Mouse (Mus musculus) thymus, postnatal 4 days (tissue): Measurements from ENCODE around the gene Taok3.
"Not testable (repeated sequence)": the region's sequence is repeated elsewhere in the genome, so short reads cannot be mapped to it uniquely, and the experiment has no call there.

Experiments
- DNase-seq: peaks from one replicate; pipeline ENCODE4 v3.0.0; 2021

Taok3 gene

DNA sequence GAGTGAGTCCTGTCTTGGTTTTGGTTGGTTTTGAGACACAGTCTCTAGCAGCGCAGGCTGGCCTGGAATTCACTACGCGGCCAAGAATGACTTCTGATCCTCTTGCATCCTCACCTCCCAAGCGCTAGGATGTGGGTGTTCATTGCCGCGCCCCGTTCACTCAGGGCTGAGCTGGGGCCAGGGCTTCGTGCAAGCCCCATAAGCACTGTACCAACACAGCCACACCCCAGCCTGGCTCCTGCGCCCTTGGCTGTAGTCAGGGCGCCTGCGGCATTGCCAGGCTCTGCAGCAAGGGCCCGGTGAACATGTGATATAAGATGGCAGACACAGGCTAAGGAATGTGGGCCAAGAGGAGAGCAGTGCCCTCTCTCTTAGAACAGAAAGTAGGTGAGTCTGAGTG lies 149.5 kb downstream of the Taok3 start:
- no peak for DNase-seq

DNA sequence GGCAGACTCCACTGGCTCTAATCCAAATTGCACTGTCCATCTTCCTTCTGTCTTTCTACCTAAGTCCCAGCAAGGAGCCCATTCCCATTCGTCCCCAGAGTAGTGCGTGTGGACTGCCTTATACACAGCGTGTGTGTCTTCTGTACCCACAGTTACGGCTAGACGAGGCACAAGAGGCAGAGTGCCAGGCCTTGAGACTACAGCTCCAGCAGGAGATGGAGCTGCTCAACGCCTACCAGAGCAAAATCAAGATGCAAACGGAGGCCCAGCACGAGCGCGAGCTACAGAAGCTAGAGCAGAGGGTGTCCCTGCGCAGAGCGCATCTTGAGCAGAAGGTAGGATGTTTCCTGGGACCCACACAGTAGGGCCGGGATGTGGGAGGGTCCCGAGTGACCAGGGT lies 152.0 kb downstream of the Taok3 start:
- DNase-seq: no peak

DNA sequence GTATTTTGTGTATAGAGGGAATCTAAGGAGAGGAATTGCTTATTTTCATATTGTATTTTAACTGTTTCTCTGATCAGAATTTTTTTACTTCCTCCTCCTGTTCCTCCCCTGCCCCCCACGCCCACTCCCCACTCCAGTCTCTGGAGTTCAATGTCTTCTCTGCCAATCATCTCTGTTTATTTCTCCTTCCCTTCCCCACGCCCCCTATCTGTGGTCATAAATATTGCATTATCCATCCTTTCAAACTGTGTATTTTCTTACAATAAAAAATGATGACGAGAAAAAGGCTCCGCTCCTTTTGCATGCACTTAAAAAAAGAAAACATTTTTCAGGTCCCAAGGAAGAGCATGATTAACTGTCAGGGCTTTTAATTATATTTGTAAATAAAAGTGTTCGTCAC lies 154.9 kb downstream of the Taok3 start:
- no peak for DNase-seq

DNA sequence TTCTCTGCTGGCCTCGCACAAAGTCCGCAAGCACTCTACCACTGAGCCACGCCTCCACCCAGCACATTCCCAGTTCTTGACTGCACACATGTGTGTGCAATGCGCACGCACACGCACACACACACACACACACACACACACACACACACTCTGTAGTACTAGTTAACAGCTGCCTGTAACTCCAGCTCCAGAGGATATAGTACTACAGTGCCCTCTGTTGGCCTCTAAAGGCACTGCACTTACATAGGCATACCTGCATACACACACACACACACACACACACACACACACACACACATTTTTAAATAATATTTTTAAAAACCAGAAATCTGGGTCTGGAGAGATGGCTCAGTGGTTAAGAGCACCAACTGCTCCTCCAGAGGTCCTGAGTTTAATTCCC lies 157.9 kb downstream of the Taok3 start:
- no peak for DNase-seq

DNA sequence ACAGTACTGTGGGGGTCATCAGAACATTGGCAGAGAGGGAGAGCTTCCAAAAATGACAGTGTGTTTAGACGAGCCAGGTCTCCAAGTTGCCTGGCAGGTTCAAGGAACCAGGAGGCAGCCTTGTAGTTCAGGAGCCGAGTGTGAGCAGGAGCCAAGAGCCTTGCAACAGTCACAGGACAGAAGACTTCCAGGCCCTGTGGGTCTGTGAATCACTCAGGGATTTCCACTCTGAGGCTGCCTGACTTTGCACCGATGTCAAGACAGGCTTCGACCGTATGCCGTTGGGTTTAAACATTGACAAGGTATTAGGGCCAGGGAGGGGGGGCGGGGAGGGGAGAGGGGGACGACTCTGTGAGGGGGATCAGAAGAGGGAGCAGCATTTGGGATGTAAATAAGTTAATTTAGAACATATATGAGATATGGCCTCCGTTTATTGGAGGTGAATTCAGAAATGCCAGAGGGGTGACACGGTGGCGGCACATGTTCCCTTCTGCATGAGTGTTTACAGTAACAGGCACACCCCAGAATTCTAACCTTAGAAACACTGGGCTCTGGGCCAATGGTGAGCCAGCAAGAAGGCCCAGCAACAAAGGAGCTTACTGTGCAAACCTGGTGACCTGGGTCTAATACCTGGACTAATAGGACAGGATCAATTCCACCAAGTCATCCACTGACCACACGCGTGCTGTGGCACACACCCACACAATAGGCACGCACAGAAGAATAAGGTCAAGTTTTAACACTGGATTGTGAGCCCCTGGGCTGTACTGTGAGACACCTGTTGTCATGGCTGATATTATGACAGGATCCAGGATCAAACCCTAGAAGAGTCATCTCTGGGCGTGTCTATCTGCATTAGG lies 159.1 kb downstream of the Taok3 start:
- DNase-seq: no peak

DNA sequence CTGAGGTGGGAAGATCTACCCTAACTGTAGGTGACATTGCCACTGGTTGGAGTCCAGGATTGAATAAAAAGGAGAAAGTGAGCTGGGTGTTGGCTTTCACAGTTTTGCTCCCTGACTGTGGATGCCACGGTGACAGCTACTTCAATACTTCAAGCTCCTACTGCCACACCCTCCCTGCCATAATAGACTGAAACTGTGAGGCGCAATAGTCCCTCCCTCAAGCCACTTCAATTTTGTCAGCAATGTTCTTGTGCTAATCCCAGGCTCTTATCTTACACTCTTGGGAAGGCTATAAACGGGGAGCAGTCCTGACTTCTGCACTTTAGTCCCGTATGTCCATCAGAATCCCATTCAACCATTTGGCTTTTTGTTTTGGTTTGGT lies 159.7 kb downstream of the Taok3 start:
- no peak for DNase-seq

DNA sequence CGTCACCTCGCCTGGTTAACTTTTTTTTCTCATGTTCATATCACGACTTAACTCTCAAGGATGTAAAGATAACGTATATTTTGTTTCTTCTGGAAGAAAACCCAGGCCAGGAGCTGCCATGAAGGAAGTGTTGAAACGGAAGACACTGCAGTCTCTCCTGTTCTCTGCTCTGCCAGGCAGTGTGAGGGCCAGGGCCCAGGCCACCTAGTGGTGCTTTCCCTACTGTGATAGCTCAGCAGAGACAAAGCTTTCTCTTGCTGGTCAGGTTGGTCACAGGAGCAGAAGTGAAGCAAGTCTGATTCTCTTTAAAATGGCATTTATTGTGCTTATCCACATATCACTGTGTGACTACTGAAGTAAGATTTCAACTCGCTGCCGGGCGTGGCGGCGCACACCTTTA lies 161.6 kb downstream of the Taok3 start:
- no peak for DNase-seq

DNA sequence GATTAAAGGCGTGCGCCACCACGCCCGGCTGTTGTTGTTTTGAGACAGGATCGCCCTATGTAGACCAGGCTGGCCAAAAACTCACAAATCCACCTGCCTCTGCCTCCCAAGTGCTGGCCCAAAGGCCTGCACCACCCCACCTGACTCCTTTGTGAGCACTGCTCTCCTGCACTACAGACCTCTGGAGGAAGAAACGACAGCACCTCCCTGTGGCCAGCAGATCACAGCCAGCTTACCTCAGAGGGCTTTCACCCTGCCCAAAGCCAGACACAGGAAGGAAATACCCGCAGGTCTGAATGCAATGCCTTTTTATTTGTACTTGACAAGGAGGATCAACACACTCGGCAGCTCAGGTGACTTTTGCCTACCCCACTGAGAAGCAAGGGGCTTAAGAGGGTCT lies 162.4 kb downstream of the Taok3 start:
- no peak for DNase-seq

DNA sequence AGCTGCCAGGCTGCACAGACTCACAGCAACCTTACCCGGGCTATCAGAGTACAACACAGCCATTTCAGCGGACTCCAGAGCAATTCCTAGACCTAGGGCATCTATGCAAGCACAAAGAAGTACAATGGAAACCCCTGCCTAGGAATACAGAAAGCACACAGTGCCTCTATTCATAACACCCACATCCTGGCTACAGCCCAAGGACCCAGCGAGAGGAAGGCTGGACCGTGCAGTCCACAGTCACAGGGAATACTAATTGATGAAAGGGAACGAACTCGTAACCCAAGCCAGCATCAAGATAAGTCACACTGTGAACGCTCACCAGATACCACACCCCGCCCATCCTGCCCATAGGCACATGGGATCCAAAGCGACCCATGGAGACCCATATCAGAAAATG lies 164.1 kb downstream of the Taok3 start:
- no peak for DNase-seq

DNA sequence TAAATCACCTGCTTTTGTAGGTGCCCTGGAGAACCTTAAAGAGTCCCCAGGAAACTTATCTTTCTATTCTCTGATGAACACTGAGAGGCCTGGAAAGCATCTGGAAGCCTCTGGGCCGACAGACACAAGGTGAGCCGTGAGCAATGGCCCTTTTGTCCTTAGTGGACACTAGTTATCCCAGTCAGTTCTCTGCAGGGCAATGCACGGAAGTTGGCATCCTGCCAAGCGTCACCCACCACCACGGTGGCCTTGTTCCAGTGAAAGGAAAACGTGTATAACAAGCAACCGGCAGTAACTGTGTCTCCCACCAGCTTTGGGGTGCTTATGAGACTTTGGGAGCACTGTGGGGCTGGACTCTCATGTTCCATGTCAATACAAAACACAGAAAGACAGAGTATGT lies 164.8 kb downstream of the Taok3 start:
- DNase-seq: no peak

DNA sequence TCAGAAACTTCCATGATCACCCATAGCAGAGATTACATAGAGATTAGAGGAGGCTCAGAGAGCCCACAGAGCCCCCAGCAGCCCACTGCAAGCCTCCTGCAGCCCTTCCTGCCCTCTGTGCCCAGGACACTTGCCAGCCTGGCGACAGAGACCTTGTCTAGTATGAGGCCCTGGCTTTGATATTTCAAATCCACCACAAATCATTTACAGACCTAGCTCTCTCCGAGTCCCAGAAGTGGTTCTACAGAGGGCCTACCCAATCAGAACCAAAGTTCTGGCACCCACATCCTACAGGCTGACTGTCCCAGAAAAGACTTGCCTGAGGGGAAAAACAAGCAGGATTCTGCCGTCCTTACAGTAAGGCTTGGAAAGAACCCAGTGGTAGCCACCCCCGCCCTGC lies 165.3 kb downstream of the Taok3 start:
- DNase-seq: no peak

DNA sequence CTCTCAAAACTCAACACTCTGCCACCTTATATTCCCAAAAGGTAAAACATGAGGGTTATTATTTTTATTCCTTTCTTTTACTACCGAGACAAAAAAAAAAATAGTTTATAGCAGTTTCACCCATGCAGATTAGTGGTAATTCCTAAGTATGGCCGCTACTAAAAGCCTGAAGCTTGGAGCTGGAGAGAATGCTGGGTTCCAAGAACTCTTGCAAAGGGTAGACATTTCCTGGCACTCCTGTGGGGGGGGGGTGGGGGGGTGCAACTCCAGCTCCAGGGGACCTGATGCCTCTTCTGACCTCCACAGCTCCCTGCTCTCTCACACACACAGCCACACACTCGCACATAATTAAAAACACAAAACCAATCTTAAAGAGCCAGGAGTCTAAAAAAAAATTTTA lies 166.4 kb downstream of the Taok3 start:
- no peak for DNase-seq

DNA sequence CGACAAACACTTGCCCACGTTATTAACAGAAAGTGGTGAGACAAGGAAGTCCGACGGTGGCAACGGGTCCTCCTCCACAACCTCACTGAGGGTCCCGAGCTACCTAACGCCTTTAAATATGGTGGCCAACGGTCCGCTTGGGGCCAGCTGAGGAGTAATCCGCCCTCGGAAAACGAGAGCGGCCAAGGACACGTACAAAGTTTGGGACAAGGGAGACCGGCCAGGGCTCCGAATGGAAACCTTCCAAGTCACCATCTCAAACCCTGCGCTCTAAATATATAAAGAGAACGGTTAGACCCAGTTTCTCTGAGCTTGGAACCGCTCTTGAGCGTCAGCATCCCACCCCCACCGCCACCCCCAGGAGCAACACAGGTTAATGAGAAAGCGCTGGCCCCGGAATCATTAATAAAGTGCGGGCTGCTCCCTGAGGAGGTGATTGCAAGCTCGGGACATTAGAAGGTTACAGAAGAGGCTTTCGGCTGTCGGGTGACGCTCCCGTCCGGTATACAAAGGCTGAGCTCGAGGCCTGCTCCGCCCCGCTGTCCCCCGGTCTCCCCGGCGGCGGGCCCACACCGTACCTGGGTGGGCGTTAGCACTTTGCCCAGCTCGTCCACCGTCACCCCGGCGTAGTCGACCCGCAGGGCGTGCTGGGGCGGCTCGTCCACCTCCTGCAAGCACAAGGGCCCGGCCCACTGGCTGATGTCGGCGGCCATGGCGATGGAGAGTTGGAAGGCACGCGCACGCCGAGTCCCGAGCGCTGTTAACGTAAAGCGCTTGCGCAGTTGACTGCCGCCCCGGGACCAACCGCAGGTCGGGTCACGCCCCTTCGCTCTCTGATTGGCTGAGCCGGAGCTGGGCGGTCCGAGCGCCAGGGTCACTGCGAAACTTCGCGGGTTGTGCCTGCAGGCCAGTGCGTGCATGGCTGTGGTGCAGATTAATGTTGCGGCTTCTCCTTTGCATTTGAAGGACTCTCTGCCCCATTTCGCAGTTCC lies 167.2 kb downstream of the Taok3 start, which contains the start of gene Pebp1:
TSS of gene Pebp1 (minus strand) at position 795 of the 992 bp plus-strand sequence.
- peak; percentile 96 for DNase-seq

DNA sequence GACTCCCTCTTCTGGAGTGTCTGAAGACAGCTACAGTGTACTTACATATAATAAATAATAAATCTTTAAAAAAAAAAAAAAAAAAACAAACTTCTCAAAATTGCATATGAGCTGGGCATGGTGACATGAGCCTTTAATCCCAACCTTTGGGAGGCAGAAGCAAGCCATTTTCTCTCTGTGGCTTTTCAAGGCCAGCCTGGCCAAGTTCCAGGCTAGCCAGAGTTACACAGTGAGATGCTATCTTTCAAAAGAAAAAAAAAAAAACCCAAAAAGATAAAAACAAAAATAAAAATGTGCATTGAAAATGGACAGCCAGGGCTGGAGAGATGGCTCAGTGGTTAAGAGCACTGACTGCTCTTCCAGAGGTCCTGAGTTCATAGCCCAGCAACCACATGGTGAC lies 169.7 kb downstream of the Taok3 start:
- no peak for DNase-seq

DNA sequence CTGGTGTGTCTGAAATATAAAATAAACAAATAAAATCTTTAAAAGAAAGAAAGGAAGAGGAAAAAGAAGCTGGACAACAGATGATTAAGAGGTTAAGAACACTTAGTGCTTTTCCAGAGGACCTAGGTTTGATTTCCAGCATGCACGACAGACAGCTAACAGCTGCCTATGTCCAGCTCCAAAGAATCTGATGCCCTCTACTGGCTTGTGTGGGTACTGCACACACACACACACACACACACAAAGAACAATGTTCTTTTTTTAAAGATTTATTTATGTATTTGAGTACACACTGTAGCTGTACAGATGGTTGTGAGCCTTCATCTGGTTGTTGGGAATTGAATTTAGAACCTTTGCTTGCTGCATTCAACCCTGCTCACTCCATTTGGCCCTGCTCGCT lies 170.2 kb downstream of the Taok3 start:
- peak; percentile 39 for DNase-seq

DNA sequence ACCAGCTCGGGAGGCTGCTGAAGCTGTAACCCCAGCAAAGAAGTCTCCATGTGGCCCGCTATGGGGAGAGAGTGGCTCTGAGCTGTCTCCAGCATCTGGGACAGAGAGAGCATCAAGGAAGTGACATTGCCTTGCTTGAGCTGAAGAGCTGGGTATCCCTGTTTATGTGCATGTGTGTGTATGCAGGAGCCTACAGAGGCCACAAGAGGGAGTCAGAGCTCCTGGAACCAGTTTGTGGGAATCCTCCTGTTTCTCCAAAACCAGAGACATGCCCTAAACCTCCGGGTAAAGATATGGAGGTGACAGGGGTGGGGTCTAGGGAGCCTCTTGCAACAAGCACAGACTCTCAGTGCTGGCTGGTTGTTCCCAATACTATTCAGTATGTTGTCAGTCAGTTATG lies 171.4 kb downstream of the Taok3 start:
- no peak for DNase-seq

DNA sequence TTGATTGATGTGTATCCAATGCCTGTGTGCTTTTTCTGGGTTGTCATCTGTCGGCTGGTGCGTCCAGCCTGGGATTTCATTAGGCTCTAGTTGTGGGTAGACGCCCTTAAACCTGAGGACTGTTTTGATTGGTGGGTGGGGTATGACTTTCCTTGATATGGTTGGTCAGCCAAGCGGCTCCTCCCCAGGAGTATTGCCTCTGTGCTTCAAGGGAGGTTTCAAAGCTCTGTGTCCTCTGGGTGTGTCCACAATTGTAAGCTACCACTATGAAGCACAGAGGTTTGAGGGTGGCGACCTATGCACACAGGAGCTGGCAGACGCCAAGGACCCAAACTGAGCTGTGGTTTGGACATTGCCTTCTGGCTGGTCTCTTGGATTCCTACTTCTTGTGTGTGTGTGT lies 172.6 kb downstream of the Taok3 start:
- DNase-seq: no peak

DNA sequence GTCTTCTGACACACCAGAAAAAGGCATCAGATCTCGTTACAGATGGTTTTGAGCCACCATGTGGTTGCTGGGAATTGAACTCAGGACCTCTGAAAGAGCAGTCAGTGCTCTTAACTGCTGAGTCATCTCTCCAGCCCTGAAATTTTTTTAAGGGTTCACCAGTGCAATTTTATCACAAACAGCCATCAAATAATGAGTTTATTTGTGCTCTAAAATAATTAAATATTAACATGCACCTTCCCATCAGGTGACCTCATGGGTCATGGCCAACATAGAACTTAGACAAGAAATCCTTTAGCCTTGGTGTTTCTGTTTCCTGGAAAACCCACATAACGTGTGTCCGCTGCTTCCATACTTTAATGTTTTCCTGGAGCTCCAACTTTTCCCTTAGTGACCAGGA lies 173.8 kb downstream of the Taok3 start:
- not testable (repeated sequence) for DNase-seq

DNA sequence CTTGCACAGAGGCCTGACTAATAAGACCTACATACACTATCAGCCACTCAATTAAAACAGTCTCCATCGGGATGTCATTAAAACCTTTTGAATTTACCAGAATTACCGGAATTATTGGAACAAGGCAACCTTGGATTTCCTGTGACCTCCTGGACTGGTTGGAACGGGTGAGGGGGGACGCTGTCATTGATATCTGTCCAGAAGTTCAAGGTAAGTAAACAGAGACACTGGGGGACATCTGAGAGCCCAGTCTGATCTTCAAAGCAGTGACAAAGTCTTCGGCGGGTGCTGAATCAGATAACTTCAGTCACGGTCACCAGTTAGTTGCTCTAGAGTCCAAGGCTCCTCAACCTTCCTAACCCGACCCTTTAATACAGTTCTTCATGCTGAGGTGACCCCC lies 175.1 kb downstream of the Taok3 start:
- no peak for DNase-seq

DNA sequence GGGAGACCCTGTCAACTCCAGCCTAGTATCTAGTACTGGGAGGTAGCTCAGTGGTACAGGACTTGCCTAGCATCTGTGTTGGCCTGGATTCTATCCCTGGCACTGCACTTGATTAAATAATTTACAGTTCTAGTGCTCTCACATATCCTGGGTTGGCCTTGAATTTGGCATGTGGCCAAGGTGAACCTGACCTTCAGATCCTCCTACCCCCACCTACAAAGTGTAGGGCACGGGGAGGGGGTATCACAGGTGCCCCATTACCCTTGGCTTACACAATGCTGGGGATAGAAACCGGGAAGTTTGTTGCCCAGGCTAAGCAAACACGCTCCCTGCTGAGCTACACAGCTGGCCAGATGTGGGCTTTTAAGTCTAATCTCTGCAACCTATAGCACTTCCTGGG lies 183.0 kb downstream of the Taok3 start:
- no peak for DNase-seq

DNA sequence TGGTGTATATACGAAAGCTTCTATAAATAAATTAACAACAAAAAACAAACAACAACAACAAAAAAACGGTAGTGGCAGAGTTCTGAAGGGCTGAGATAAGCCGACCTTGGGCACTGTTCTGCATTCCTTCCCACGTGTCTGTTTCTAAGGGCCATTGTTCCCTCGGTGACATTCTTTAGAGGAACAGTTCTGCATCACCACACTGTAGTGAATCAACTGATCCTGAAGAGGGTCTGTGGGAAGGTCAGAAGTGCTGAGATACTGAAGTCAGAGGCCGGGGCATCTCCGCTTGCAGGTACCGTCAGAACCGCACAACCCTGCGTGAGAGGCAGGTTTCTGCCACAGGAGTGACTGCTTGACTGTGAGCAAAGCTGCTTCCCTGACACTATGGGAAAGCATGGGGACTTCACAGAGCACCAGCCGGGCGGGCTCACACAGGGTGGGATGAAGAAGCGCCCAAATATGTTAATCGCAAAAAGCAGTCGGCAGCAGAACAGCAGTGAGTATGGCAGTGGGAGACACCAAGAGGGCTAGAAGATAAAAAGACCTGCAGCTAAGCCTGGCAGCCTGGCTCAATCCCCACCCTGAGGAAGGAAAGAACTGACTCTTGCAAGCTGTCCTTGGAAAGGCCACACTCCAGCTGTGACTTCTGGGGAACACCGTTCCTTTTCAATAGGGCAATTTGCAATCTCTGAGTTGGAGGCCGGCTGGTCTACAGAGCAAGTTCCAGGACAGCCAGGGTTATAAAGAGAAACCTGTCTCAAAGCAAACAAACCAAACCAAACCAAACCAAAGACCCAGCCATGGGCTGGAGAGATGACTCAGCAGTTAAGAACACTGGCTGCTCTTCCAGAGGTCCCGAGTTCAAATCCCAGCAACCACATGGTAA lies 184.0 kb downstream of the Taok3 start:
- no peak for DNase-seq

DNA sequence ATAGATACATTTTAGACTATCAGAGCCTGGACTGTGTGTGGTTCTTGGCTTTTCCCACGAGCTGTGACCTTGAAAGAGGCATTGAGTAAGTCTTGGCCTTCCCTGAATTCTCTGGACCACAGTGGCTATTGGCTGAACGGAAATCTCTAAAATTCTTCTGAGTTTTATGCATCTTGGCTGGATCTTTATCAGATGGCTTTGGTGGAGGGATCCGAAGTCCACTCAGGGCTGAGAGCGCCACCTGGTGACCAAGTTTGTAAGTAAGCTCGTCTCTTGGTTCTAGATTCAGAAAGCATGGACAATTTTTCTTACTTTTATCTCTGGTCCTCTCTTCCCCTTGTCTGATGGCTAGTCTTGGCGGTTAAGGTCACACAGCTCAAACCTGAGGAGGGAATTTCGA lies 185.0 kb downstream of the Taok3 start:
- peak; percentile 85 for DNase-seq

DNA sequence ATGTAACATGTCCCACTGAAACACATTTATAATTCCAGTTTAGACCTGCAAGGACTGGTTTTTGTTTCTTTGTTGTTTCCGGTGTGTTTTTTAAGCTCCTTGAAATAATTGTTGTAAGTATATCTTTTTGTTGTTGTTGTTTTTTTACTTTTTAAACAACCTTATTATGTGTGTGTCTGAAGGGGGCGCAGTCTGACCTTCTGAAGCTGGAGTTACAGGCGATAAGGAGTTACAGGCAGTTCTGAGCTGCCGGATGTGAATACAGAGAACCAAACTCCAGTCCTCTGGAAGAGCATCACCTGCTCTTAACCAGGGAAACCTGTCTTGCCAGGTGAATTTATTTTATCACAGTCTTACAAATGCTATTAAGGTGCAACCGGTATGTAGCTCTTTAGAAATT lies 185.8 kb downstream of the Taok3 start:
- no peak for DNase-seq
